Mouse (Mus musculus): ENCODE data around the gene Kirrel3. TPM values are rescaled to one million over a fixed set of nuclear protein-coding genes. Genes with fewer than 3 reads are reported as not detected.

The Kirrel3 gene
- polyA plus RNA-seq, 1 experiment from 2014 or later = 16.1 TPM

DNA sequence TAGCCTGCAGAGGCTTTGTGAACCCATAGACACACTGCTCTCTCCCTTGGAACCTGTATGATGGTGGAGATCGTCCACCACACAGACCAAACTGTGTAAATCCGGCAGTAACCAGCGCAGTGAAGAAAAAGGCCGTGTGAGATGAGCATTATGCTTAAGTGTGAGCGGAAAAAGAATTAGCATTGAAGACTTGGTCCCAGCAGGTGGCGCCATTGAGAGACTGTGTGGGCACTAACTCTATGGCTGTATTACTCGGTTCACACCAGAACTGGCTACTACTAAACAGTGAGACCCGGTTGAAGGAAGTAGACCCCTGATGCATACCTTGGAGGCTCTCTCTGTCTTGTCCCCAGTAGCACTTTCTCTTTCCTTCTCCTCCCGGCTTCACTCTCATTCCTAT is 371.9 kb downstream of the Kirrel3 start:
- 60% methylated on average over 9 of the region's 9 CpGs for WGBS
- Histone ChIP-seq H3K9me3 (replicated peaks) (no peaks in the 10 kb centered on the region), H3K36me3 (no peaks in the 10 kb centered on the region), H3K27ac (no peak overlapping the region), H3K9ac (no peak overlapping the region), H3K4me3 (no peak overlapping the region), H3K4me1 (0 out of 2 replicates have a peak, but pooled peaks cover 2% of the 10 kb centered on the region), H3K4me2 (replicated peaks) (no peak overlapping the region), H3K27me3 (no peaks in the 10 kb centered on the region)
- no peak for ATAC-seq (ENCODE audit: low FRiP score)

- Histone ChIP-seq H3K4me3 (no peak overlapping the region), H3K9ac (no peak overlapping the region), H3K27ac (no peak overlapping the region), H3K9me3 (replicated peaks) (no peaks in the 10 kb centered on the region), H3K4me1 (0 out of 2 replicates have a peak, but pooled peaks cover 2% of the 10 kb centered on the region), H3K36me3 (no peaks in the 10 kb centered on the region), H3K4me2 (replicated peaks) (no peak overlapping the region), H3K27me3 (no peaks in the 10 kb centered on the region)
- WGBS = 95% methylated on average over 10 of the region's 10 CpGs
- no peak for ATAC-seq (ENCODE audit: low FRiP score)
Measured at GRCm38 (mm10) chr9:34858071-34858470, 372.4 kb downstream of the Kirrel3 start.

GRCm38 (mm10) chr9:34860934-34861333 is 375.2 kb downstream of the Kirrel3 start:
- H3K27ac ChIP-seq = no peak overlapping the region
- 0 out of 2 replicates have a peak, but pooled peaks cover 2% of the 10 kb centered on the region for H3K4me1 ChIP-seq
- WGBS = 38% methylated on average over 4 of the region's 4 CpGs
- ATAC-seq (ENCODE audit: low FRiP score) = no peak
- H3K4me2 ChIP-seq (replicated peaks) = no peak overlapping the region
- no peak overlapping the region for H3K4me3 ChIP-seq
- H3K9me3 ChIP-seq (replicated peaks) = no peaks in the 10 kb centered on the region
- no peaks in the 10 kb centered on the region for H3K36me3 ChIP-seq
- no peak overlapping the region for H3K9ac ChIP-seq
- no peaks in the 10 kb centered on the region for H3K27me3 ChIP-seq

- H3K4me2 ChIP-seq (replicated peaks) = no peak overlapping the region
- no peaks in the 10 kb centered on the region for H3K36me3 ChIP-seq
- H3K27me3 ChIP-seq = no peaks in the 10 kb centered on the region
- 33% methylated on average over 2 of the region's 2 CpGs for WGBS
- 0 out of 2 replicates have a peak, but pooled peaks have one; percentile 39 for ATAC-seq (ENCODE audit: low FRiP score)
- H3K4me3 ChIP-seq = no peak overlapping the region
- H3K9ac ChIP-seq = no peak overlapping the region
- no peaks in the 10 kb centered on the region for H3K9me3 ChIP-seq (replicated peaks)
- no peak overlapping the region for H3K27ac ChIP-seq
- H3K4me1 ChIP-seq = 0 out of 2 replicates have a peak, but pooled peaks cover 2% of the 10 kb centered on the region
Measured at GRCm38 (mm10) chr9:34861775-34862174, 376.1 kb downstream of the Kirrel3 start.

DNA sequence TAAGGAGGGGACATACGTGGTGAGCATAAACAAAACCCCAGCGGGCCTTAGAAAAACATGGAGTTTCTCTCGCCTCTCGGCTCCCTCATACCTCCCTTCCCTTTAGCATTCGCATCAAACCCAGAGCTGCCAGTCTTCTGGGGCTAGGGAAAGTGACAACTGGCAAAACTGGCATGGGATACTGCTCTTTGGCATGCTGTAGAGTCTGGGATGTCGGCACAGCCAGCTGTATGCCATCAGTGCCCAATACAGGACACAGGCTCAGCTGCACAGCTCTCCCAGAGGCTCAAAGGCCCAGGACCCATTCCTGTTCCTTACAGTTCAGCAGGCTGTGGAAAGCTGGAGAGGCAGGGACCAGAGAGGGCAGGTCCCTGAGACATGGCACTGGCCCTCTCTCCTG is 379.9 kb downstream of the Kirrel3 start:
- no peak for ATAC-seq (ENCODE audit: low FRiP score)
- Histone ChIP-seq H3K27me3 (no peaks in the 10 kb centered on the region), H3K4me2 (replicated peaks) (no peak overlapping the region), H3K9ac (no peak overlapping the region), H3K27ac (no peak overlapping the region), H3K4me1 (0 out of 2 replicates have a peak, but pooled peaks cover 1% of the 10 kb centered on the region), H3K9me3 (replicated peaks) (no peaks in the 10 kb centered on the region), H3K36me3 (no peaks in the 10 kb centered on the region), H3K4me3 (no peak overlapping the region)
- WGBS = 83% methylated on average over 6 of the region's 6 CpGs

GRCm38 (mm10) chr9:34871316-34871966 is 385.7 kb downstream of the Kirrel3 start:
- H3K27ac ChIP-seq = peak overlapping the region; percentile 35; the same call in 1 of the 2 replicates
- H3K4me1 ChIP-seq = peaks cover 15% of the 10 kb centered on the region
- no peaks in the 10 kb centered on the region for H3K36me3 ChIP-seq
- H3K9ac ChIP-seq = peak overlapping the region; percentile 41; the same call in 1 of the 2 replicates
- no peak overlapping the region for H3K4me3 ChIP-seq
- 23% methylated on average over 15 of the region's 15 CpGs for WGBS
- ATAC-seq (ENCODE audit: low FRiP score) = peak; percentile 66; the same call in 1 of the 2 replicates
- H3K4me2 ChIP-seq (replicated peaks) = peak overlapping the region; percentile 13; the same call in 1 of the 2 replicates
- no peaks in the 10 kb centered on the region for H3K9me3 ChIP-seq (replicated peaks)
- H3K27me3 ChIP-seq = 0 out of 2 replicates have a peak, but pooled peaks cover 2% of the 10 kb centered on the region

DNA sequence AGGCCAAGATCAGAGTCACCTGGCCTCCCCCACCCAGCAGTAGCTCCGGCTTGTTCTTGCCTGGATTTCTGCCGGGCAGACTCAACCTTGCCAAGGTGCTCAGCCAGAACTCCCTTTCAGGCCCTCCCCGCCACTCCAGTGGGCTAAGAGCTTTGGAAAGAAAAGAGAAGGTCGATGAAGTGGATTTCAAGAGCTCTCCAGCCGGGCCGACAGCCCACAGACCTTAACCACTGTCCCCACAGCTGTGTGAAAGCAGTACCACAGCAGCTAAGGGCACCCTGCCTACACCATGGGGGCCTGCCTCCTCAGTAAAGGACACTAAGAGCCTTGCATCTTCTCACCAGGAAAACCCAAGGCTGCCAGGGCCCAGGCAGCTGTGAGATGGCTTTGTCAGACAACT is 389.5 kb downstream of the Kirrel3 start:
- ATAC-seq (ENCODE audit: low FRiP score) = no peak
- Histone ChIP-seq H3K9ac (no peak overlapping the region), H3K27me3 (peaks cover 5% of the 10 kb centered on the region; the same call in 1 of the 2 replicates), H3K4me3 (no peak overlapping the region), H3K9me3 (replicated peaks) (no peaks in the 10 kb centered on the region), H3K4me2 (replicated peaks) (no peak overlapping the region), H3K36me3 (no peaks in the 10 kb centered on the region), H3K4me1 (peaks cover 15% of the 10 kb centered on the region), H3K27ac (no peak overlapping the region)
- 82% methylated on average over 6 of the region's 6 CpGs for WGBS

GRCm38 (mm10) chr9:34877186-34877585 is 391.5 kb downstream of the Kirrel3 start:
- Histone ChIP-seq H3K4me3 (no peak overlapping the region), H3K36me3 (no peaks in the 10 kb centered on the region), H3K27ac (no peak overlapping the region), H3K9me3 (replicated peaks) (no peaks in the 10 kb centered on the region), H3K9ac (no peak overlapping the region), H3K27me3 (peaks cover 7% of the 10 kb centered on the region; the same call in 1 of the 2 replicates), H3K4me1 (peaks cover 9% of the 10 kb centered on the region), H3K4me2 (replicated peaks) (no peak overlapping the region)
- ATAC-seq (ENCODE audit: low FRiP score) = no peak
- WGBS = 69% methylated on average over 3 of the region's 3 CpGs

DNA sequence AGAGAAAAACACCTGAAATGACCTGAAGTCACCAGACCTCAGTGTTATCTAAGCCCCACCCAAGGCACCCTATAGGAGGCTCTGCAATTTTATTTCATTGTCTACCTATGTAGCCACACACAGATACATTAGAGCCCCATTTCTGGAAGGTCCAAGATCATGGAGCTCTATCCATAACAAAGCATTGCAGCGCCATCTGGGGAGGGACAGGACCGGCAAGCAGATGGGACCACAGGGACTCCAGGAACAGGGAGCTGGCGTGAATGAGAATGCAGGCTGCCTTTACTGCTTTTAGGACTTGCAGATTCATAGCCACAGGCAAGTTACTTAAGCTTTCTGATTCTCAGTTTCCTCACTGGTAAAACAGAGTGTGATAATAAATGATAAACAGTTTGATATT is 392.1 kb downstream of the Kirrel3 start:
- ATAC-seq (ENCODE audit: low FRiP score) = no peak
- 63% methylated on average over 3 of the region's 3 CpGs for WGBS
- Histone ChIP-seq H3K9ac (no peak overlapping the region), H3K4me2 (replicated peaks) (no peak overlapping the region), H3K27ac (no peak overlapping the region), H3K36me3 (no peaks in the 10 kb centered on the region), H3K4me1 (peaks cover 14% of the 10 kb centered on the region), H3K27me3 (peaks cover 7% of the 10 kb centered on the region; the same call in 1 of the 2 replicates), H3K4me3 (no peak overlapping the region), H3K9me3 (replicated peaks) (no peaks in the 10 kb centered on the region)

DNA sequence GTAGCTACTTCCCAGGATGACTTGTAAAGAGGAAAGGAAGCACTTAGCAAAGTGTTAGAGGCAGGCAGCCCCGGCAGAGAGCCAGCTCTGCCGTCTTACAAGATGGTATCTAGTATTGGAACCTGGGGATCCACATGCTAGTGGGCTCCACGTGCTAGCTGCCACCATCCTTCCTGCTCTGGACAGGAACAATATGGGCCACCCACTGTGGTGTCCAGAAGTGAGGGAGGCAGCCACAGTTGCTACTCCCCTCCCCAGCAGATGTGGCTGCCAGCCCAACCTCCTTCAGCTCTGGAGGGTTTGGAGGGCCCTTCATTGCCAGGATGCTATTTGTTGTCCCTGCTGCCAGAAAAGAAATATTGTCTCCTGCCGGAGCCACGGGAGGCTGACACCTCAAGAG is 396.1 kb downstream of the Kirrel3 start:
- no peak overlapping the region for H3K27ac ChIP-seq
- no peak overlapping the region for H3K9ac ChIP-seq
- peaks cover 4% of the 10 kb centered on the region; the same call in 1 of the 2 replicates for H3K27me3 ChIP-seq
- peaks cover 14% of the 10 kb centered on the region for H3K4me1 ChIP-seq
- WGBS = 20% methylated on average over 5 of the region's 5 CpGs
- H3K4me3 ChIP-seq = no peak overlapping the region
- no peak for ATAC-seq (ENCODE audit: low FRiP score)
- H3K36me3 ChIP-seq = no peaks in the 10 kb centered on the region
- no peaks in the 10 kb centered on the region for H3K9me3 ChIP-seq (replicated peaks)
- no peak overlapping the region for H3K4me2 ChIP-seq (replicated peaks)

- H3K27me3 ChIP-seq = peaks cover 4% of the 10 kb centered on the region; the same call in 1 of the 2 replicates
- 0 out of 2 replicates have a peak, but pooled peaks have one; percentile 21 for ATAC-seq (ENCODE audit: low FRiP score)
- H3K4me2 ChIP-seq (replicated peaks) = no peak overlapping the region
- no peak overlapping the region for H3K27ac ChIP-seq
- H3K4me3 ChIP-seq = no peak overlapping the region
- no peaks in the 10 kb centered on the region for H3K9me3 ChIP-seq (replicated peaks)
- no peak overlapping the region for H3K9ac ChIP-seq
- peaks cover 14% of the 10 kb centered on the region for H3K4me1 ChIP-seq
- WGBS = 2% methylated on average over 2 of the region's 2 CpGs
- no peaks in the 10 kb centered on the region for H3K36me3 ChIP-seq
Measured at GRCm38 (mm10) chr9:34882211-34882610, 396.5 kb downstream of the Kirrel3 start.

DNA sequence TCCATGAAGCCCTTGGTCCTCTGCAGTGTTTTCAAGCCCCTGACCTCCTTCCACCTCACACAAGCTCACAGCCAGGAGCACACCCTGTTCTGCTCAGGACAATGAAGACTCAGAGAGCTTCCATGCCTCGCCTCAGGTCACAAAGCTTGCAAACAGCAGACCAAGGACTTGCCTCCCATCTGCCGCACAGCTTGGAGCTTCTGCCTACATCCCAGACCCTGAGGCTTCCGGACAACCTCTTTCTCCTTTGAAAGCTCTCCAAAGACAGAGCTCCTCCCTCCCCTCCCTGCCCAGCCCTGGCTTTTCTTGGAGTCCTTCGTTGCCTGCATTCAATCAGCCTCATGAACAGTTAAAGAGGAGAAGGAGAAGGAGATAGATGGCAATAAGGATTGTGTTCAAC is 397.4 kb downstream of the Kirrel3 start:
- ATAC-seq (ENCODE audit: low FRiP score) = no peak
- H3K4me1 ChIP-seq = peaks cover 14% of the 10 kb centered on the region
- H3K27me3 ChIP-seq = peaks cover 4% of the 10 kb centered on the region; the same call in 1 of the 2 replicates
- H3K9me3 ChIP-seq (replicated peaks) = no peaks in the 10 kb centered on the region
- no peak overlapping the region for H3K9ac ChIP-seq
- H3K4me3 ChIP-seq = no peak overlapping the region
- WGBS = 13% methylated on average over 4 of the region's 4 CpGs
- H3K4me2 ChIP-seq (replicated peaks) = no peak overlapping the region
- no peaks in the 10 kb centered on the region for H3K36me3 ChIP-seq
- no peak overlapping the region for H3K27ac ChIP-seq

- Histone ChIP-seq H3K36me3 (no peaks in the 10 kb centered on the region), H3K4me3 (no peak overlapping the region), H3K27me3 (peaks cover 4% of the 10 kb centered on the region; the same call in 1 of the 2 replicates), H3K4me2 (replicated peaks) (no peak overlapping the region), H3K9ac (no peak overlapping the region), H3K27ac (no peak overlapping the region), H3K9me3 (replicated peaks) (no peaks in the 10 kb centered on the region), H3K4me1 (peaks cover 14% of the 10 kb centered on the region)
- WGBS = 87% methylated on average over 3 of the region's 3 CpGs
- no peak for ATAC-seq (ENCODE audit: low FRiP score)
Measured at GRCm38 (mm10) chr9:34884325-34884724, 398.6 kb downstream of the Kirrel3 start.
